Mouse (Mus musculus): ENCODE results near the gene Fbxw8.

Gene Fbxw8

DNA sequence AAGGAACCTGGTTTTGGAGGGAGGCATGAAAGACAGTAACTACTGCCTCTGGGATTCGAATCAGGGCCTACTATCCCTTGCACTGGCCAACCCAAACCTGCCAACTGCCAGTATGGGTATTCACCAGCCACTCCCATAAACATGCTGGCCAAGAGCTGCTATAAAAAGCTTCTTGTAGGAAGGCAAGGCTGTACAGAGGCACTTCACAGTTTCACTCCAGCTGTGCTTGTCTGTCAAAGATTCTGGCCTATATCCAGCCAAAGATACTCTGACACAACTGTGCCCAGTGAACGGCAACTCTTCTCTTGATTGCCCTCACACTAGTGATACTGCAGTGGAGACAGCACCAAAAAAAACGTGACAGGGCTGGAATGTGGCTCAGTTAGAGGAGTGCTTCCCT lies 5.6 kb downstream of the Fbxw8 start:
- no peak for DNase-seq

DNA sequence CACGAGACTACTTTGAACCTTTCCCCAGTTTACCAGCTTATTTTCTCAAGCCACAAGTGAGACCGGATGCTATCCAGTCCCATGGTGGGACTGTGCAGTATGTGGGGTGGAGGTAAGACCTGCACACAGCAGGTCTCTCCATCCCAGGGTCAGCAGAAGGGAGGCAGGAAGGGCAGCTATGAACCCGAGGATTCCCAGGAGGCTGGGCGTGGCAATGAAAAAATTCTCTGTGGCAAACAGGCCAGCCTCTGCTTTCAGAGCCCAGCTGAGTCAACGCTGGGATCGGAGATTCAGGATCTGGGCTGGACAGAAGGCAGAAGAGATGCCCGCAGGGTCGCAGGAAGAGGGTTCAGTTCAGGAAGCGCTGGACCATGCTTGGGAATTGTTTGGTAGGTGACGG lies 8.0 kb downstream of the Fbxw8 start:
- no peak for DNase-seq

- DNase-seq: peak; percentile 67
These were observed 9.1 kb downstream of the Fbxw8 start for GRCm38 (mm10) chr5:118145999-118146679.

- DNase-seq: no peak
These were observed 9.8 kb downstream of the Fbxw8 start for GRCm38 (mm10) chr5:118145458-118145857.

DNA sequence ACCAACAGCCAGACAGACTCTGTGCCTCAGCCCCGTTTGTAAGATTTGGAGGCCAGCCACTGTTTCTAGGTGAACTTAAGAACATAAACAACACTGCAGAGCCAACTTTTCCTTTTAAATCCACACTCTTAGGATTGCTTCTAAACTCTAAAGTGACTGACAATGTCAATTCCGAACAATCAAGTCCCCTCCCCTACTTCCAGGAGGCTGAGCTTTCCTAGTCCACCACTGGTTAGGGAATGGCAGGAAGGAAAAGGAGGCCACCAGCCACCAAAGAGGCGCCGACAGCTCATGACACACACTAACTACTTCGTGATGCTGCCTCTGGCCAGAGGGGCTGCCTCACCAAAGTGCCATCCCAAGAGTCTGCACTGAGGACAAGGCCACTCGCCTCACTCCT lies 10.5 kb downstream of the Fbxw8 start:
- no peak for DNase-seq

- no peak for DNase-seq
These were observed 10.9 kb downstream of the Fbxw8 start for GRCm38 (mm10) chr5:118144327-118144726.

DNA sequence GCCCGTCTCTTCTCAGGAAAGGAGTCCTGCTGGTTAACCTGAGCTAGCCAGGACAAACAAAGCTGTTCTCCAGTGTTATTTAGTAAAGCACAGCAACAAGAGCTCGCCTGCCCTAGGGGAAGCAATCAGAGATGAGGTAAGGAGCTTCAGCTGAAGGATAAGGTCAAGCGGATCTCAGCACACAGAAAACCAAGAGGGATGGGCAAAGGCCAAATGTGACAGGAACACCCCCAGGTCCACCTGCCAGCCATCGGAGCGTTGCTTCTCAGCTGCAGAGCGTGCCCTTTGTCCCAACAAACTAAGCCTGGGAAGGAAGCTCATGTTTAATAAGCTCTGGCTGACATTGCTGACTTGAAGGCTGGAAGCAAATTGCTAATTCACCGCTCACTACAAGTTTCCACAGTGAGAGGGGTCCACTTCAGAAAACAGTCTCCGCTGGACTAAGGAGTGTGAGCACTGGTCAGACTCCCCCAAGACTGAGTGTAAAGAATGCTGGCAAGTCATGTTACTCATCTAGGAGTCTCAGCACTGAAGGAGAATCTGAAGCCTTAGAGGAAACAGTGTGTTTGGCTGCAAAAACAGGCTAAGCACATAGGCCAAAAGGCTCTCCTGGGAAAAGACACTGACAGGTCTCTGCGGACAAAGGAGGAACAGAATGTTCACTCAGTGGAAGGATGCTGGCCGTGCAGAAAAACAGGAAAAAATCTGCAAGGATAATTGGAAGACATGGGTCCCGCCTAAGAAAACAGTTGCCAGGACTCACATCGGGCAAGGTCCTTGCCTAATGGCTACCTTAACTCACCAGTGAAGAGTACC lies 11.8 kb downstream of the Fbxw8 start:
- no peak for DNase-seq

- DNase-seq: no peak
These were observed 12.8 kb downstream of the Fbxw8 start for GRCm38 (mm10) chr5:118142471-118142870.

- DNase-seq: no peak
These were observed 15.6 kb downstream of the Fbxw8 start for GRCm38 (mm10) chr5:118139630-118140029.

GRCm38 (mm10) chr5:118136391-118136790 lies 18.9 kb downstream of the Fbxw8 start:
- no peak for DNase-seq

- no peak for DNase-seq
These were observed 26.6 kb downstream of the Fbxw8 start for GRCm38 (mm10) chr5:118128651-118129050.

- DNase-seq: no peak
These were observed 27.1 kb downstream of the Fbxw8 start for GRCm38 (mm10) chr5:118128208-118128607.

- no peak for DNase-seq
These were observed 28.6 kb downstream of the Fbxw8 start for GRCm38 (mm10) chr5:118126671-118127070.

- DNase-seq: no peak
These were observed 32.2 kb downstream of the Fbxw8 start for GRCm38 (mm10) chr5:118123096-118123495.

GRCm38 (mm10) chr5:118121928-118122327 lies 33.3 kb downstream of the Fbxw8 start:
- no peak for DNase-seq

DNA sequence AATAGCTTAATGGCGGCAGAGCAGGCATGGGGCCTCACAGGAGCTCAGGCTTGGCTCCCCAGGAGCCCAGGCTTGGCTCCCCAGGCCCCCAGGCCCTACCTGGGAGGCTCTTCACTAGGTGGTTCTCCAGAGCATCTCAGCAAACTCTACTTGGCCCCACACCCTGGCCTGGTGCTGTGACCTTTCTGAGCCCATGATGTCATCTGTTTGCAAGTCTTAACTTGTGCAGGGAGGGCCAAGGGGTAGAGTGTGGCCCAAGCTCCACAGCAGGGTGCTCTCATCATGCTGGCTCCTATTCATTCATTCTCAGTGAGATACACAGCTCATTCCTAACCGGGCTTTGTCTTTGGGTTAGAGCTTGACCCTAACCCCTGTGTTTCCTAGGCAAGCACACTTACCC lies 34.6 kb downstream of the Fbxw8 start:
- no peak for DNase-seq

GRCm38 (mm10) chr5:118118922-118119321 lies 36.3 kb downstream of the Fbxw8 start:
- DNase-seq: no peak

DNA sequence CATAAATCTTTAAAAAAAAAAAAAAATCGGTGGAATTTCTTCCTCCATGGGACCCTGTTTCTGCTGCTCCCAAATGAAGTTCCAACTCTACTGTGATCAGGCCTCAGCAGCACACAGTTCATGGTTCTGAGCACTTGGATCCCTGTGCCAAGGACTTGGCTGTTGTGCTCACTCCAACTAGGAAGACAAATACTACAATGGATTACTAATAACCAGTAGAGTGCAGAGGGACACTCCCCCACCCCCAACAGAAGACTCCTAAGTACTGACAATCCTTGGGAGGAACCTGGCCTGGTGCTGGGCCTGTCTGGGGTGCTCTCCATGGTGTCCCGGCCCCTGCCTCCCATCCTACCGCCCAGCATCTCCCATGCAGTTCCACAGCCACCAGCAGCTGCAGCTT lies 36.9 kb downstream of the Fbxw8 start:
- DNase-seq: no peak

GRCm38 (mm10) chr5:118113617-118114016 lies 41.6 kb downstream of the Fbxw8 start:
- DNase-seq: no peak

GRCm38 (mm10) chr5:118113043-118113442 lies 42.2 kb downstream of the Fbxw8 start:
- no peak for DNase-seq

GRCm38 (mm10) chr5:118108794-118109440 lies 46.3 kb downstream of the Fbxw8 start:
- peak; percentile 67 for DNase-seq

- DNase-seq: peak; percentile 96
These were observed 47.0 kb downstream of the Fbxw8 start for GRCm38 (mm10) chr5:118108124-118108793.

DNA sequence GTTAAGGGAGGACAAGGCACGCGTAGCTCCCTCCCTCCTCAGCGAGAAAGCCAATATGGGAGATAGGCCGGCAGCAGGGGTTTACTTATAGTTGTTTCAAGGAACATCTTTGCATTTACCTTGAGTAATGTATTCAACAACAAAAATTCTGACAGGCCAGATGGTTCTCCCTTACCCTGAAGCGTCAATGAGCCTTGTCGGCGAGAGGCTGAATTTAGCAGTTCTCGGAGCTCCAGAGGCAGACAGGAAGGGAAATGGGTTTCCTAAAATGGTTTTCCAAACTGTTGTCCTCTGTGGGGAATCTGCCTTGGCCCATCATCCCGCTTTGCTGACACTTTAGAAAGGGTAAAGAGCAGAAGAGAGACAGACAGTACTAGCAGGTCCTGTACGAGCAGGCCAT lies 48.6 kb downstream of the Fbxw8 start:
- no peak for DNase-seq

Data from cerebellum, adult 9-10 months (tissue).